13 mouse cellular contexts compared by ENCODE assay signal in genomic region chr2:49679135-49679964, GRCm38 (mm10).
DNase-seq lines count a peak whose midpoint lies in the region; ATAC-seq and TF ChIP-seq lines count a peak whose summit lies in the region.
"Had no signal": no experiment of that assay in that cellular context is flagged by ENCODE, and none has a peak within 500 bp of the region (broad histone marks: within the 10 kb centered on the region; RNA-seq: fewer than 3 reads in every experiment).

No protein-coding gene starts in this region.

- ATAC-seq in kidney, postnatal 0 days (replicated peaks; ENCODE audit: low FRiP score, low read depth), result no peak
- ATAC-seq in forebrain, embryonic 14.5 days, result peak; percentile 35; the same call in 1 of the 2 replicates

- WGBS in kidney, postnatal 0 days, result 53% methylated on average over 16 of the region's 16 CpGs
- 53% methylated on average over 16 of the region's 16 CpGs for WGBS in forebrain, embryonic 14.5 days
- WGBS in midbrain, embryonic 10.5 days, result 83% methylated on average over 16 of the region's 16 CpGs

- no peak overlapping the region for H3K27ac ChIP-seq in kidney, postnatal 0 days
- H3K27ac ChIP-seq in forebrain, embryonic 14.5 days (ENCODE audit: low read depth, low read length), result peak overlapping the region; percentile 52
- H3K27ac ChIP-seq in midbrain, embryonic 10.5 days (replicated peaks), result peak overlapping the region; percentile 63
- H3K27ac ChIP-seq: heart, adult 2 months; liver, embryonic 15.5 days had no signal

- no peak overlapping the region for H3K9ac ChIP-seq in kidney, postnatal 0 days (ENCODE audit: low read depth, low read length)
- H3K9ac ChIP-seq in forebrain, embryonic 14.5 days (ENCODE audit: low read length), result 0 out of 2 replicates have a peak overlapping the region, but pooled peaks have one; percentile 13
- H3K9ac ChIP-seq: liver, embryonic 15.5 days had no signal

- H3K36me3 ChIP-seq in kidney, postnatal 0 days (ENCODE audit: insufficient read depth, low read length), result no peaks in the 10 kb centered on the region
- peaks cover 22% of the 10 kb centered on the region for H3K36me3 ChIP-seq in forebrain, embryonic 14.5 days (ENCODE audit: control insufficient read depth, insufficient read depth, low read length)
- peaks cover 45% of the 10 kb centered on the region for H3K36me3 ChIP-seq in midbrain, embryonic 10.5 days
- H3K36me3 ChIP-seq: liver, embryonic 15.5 days had no signal

- H3K27me3 ChIP-seq in kidney, postnatal 0 days (ENCODE audit: insufficient read depth, low read length), result no peaks in the 10 kb centered on the region
- H3K27me3 ChIP-seq in forebrain, embryonic 14.5 days (replicated peaks; ENCODE audit: control insufficient read depth, insufficient read depth, low read length), result no peaks in the 10 kb centered on the region
- no peaks in the 10 kb centered on the region for H3K27me3 ChIP-seq in midbrain, embryonic 10.5 days (ENCODE audit: low read depth, poor library complexity, severe bottlenecking)
- H3K27me3 ChIP-seq: liver, embryonic 15.5 days had no signal

- no peaks in the 10 kb centered on the region for H3K9me3 ChIP-seq in kidney, postnatal 0 days (replicated peaks; ENCODE audit: low read length)
- H3K9me3 ChIP-seq in forebrain, embryonic 14.5 days (replicated peaks; ENCODE audit: control insufficient read depth, low read length), result no peaks in the 10 kb centered on the region
- no peaks in the 10 kb centered on the region for H3K9me3 ChIP-seq in midbrain, embryonic 10.5 days (replicated peaks)
- H3K9me3 ChIP-seq: liver, embryonic 15.5 days had no signal

- H3K4me1 ChIP-seq in kidney, postnatal 0 days (replicated peaks; ENCODE audit: insufficient read depth, low read length), result no peaks in the 10 kb centered on the region; the same call in 1 of the 2 replicates
- H3K4me1 ChIP-seq in forebrain, embryonic 14.5 days (ENCODE audit: control insufficient read depth, insufficient read depth, low read length), result peaks cover 22% of the 10 kb centered on the region
- H3K4me1 ChIP-seq in midbrain, embryonic 10.5 days, result peaks cover 49% of the 10 kb centered on the region
- H3K4me1 ChIP-seq: liver, embryonic 15.5 days had no signal

- H3K4me2 ChIP-seq in kidney, postnatal 0 days (ENCODE audit: low read length), result no peak overlapping the region
- 0 out of 2 replicates have a peak overlapping the region, but pooled peaks have one; percentile 14 for H3K4me2 ChIP-seq in forebrain, embryonic 14.5 days (ENCODE audit: low read length)
- H3K4me2 ChIP-seq: liver, embryonic 15.5 days had no signal

- H3K4me3 ChIP-seq in kidney, postnatal 0 days (replicated peaks; ENCODE audit: low read depth, low read length), result no peak overlapping the region
- H3K4me3 ChIP-seq in forebrain, embryonic 14.5 days (ENCODE audit: low read depth, low read length), result no peak overlapping the region
- H3K4me3 ChIP-seq in midbrain, embryonic 10.5 days, result no peak overlapping the region
- H3K4me3 ChIP-seq: heart, adult 2 months; liver, embryonic 15.5 days had no signal

- peak; percentile 49 for DNase-seq in kidney, postnatal 0 days (ENCODE audit: low spot score)
- no peak for DNase-seq in kidney, adult 9 months
- DNase-seq in forebrain, embryonic 14.5 days (ENCODE audit: low spot score), result no peak
- no peak for DNase-seq in midbrain, embryonic 10.5 days (ENCODE audit: low spot score)
- DNase-seq in retina, embryonic 14.5 days (ENCODE audit: low spot score), result peak; percentile 51
- no peak for DNase-seq in spleen, postnatal 4 days (ENCODE audit: low spot score in 2 of 2)
- no peak for DNase-seq in adrenal gland, postnatal 36 days
- DNase-seq in layer of hippocampus, adult 9-10 months (ENCODE audit: low spot score), result no peak
- DNase-seq: cerebellum, postnatal 25 days; heart, adult 2 months; heart, postnatal 36 days; kidney, postnatal 4 days had no signal

- no peak for TF ChIP-seq CTCF in kidney, postnatal 0 days (IDR thresholded peaks at IDR 0.05; ENCODE audit: low read depth)

Comparison
In these comparisons a context has a peak if more than half of its experiments do, and no peak if none do; other contexts are left out.
1. DNase-seq: peak in kidney, postnatal 0 days (single experiment) and retina, embryonic 14.5 days (single experiment); none in kidney, adult 9 months (single experiment), forebrain, embryonic 14.5 days (single experiment), midbrain, embryonic 10.5 days (single experiment), spleen, postnatal 4 days (0 of 2), adrenal gland, postnatal 36 days (0 of 2) and layer of hippocampus, adult 9-10 months (single experiment).